Mouse (Mus musculus) C2C12 (cell line): ENCODE data around the gene Ackr3. TPM values are rescaled to one million over a fixed set of nuclear protein-coding genes. Genes with fewer than 3 reads are reported as not detected.
A peak's percentile ranks its signal among the peaks of the same experiment; 100 is the strongest.

Experiments used
- H3K27me3 ChIP-seq: one replicate; pipeline ENCODE4 v1.6.1; 2011; ENCODE audit not compliant: control insufficient read depth, insufficient read depth, insufficient read length
- H3K36me3 ChIP-seq: one replicate; pipeline ENCODE4 v1.6.1; 2011; ENCODE audit not compliant: control insufficient read depth, insufficient read depth
- H3K4me3 ChIP-seq: one replicate; pipeline ENCODE4 v1.5.1; 2011; ENCODE audit warnings: mild to moderate bottlenecking, control low read depth; ENCODE audit not compliant: poor library complexity, insufficient read depth, severe bottlenecking
- H3K79me2 ChIP-seq: one replicate; pipeline ENCODE4 v1.6.1; 2011; ENCODE audit not compliant: control insufficient read depth, insufficient read depth
- H3K79me3 ChIP-seq: one replicate; pipeline ENCODE4 v1.6.1; 2011; ENCODE audit warnings: low read depth, control low read depth
- H3ac ChIP-seq: one replicate; pipeline ENCODE3; 2011; ENCODE audit warnings: low read depth; ENCODE audit not compliant: control insufficient read depth, insufficient read length
- CEBPB ChIP-seq: IDR thresholded peaks from one replicate; pipeline ENCODE4 v1.6.1; 2011; ENCODE audit warnings: low read depth, mild to moderate bottlenecking, control low read depth, moderate library complexity
- CTCF ChIP-seq: IDR thresholded peaks from one replicate; pipeline ENCODE4 v1.5.1; 2011; ENCODE audit not compliant: control insufficient read depth, insufficient read depth, insufficient read length
- FOSL1 ChIP-seq: IDR thresholded peaks from one replicate; pipeline ENCODE4 v1.8.0; 2011; ENCODE audit warnings: mild to moderate bottlenecking, low read length; ENCODE audit not compliant: poor library complexity, insufficient read depth, severe bottlenecking
- MAX ChIP-seq: IDR thresholded peaks from one replicate; pipeline ENCODE4 v1.6.1; 2011; ENCODE audit warnings: mild to moderate bottlenecking, control low read depth
- MYOD1 ChIP-seq: IDR thresholded peaks from one replicate; pipeline ENCODE4 v1.6.1; 2011; ENCODE audit warnings: low read depth; ENCODE audit not compliant: control insufficient read depth, insufficient read length
- MYOG ChIP-seq: IDR thresholded peaks from one replicate; pipeline ENCODE4 v1.6.1; 2011; ENCODE audit not compliant: control insufficient read depth, insufficient read length; ENCODE audit errors: extremely low read depth
- USF1 ChIP-seq: IDR thresholded peaks from one replicate; pipeline ENCODE4 v1.6.1; 2011; ENCODE audit warnings: low read depth, mild to moderate bottlenecking, control low read depth, moderate library complexity
- long read RNA-seq, 2 experiments: library from polyadenylated mRNA; unstranded; transcript quantifications; one replicate each; pipeline ENCODE4 v2.0.0; 2019 to 2020
- polyA plus RNA-seq: library from polyadenylated mRNA; unstranded; fragments of >200 nt; fragmentation: generic; extraction: Trizol; gene quantifications from one replicate; pipeline ENCODE4 v1.2.1, GENCODE M21; 2012; ENCODE audit warnings: missing spikeins

Ackr3 gene
- 14.5 TPM for polyA plus RNA-seq
- long read RNA-seq, experiment 1, transcript Ackr3-201 (2 exons, 3,065 nt): major isoform, 19 of 23 reads
- long read RNA-seq, experiment 1, partial matches to known transcripts: 2 of 23 reads
- long read RNA-seq, experiment 1, other reads (novel, unspliced or antisense): 2 of 23 reads
- long read RNA-seq, experiment 2, transcript Ackr3-201 (2 exons, 3,065 nt): major isoform, 63 of 72 reads
- long read RNA-seq, experiment 2, partial matches to known transcripts: 0 of 72 reads
- long read RNA-seq, experiment 2, other reads (novel, unspliced or antisense): 9 of 72 reads

GRCm38 (mm10) chr1:90203783-90204690, at the start of gene Ackr3:
Gene Ackr3, plus strand, starts transcription at chr1:90203980.
- no peaks in the 10 kb centered on the region for H3K36me3 ChIP-seq
- H3K79me3 ChIP-seq: peaks cover 42% of the 10 kb centered on the region
- peak within 1 kb of the TSS; percentile 43 for H3K4me3 ChIP-seq
- TF ChIP-seq CEBPB: peak; percentile 32
- TF ChIP-seq MAX: no peak
- no peak for TF ChIP-seq MYOD1
- TF ChIP-seq FOSL1: no peak
- TF ChIP-seq USF1: peak; percentile 70
- no peak for TF ChIP-seq MYOG
- TF ChIP-seq CTCF: peak; percentile 63
- peak within 1 kb of the TSS; percentile 82 for H3ac ChIP-seq
- H3K27me3 ChIP-seq: no peaks in the 10 kb centered on the region
- H3K79me2 ChIP-seq: peaks cover 52% of the 10 kb centered on the region

GRCm38 (mm10) chr1:90156589-90156988, 47.2 kb upstream of the Ackr3 start:
- H3K79me3 ChIP-seq: no peaks in the 10 kb centered on the region
- H3K36me3 ChIP-seq: no peaks in the 10 kb centered on the region
- no peak overlapping the region for H3K4me3 ChIP-seq
- no peaks in the 10 kb centered on the region for H3K27me3 ChIP-seq
- TF ChIP-seq CEBPB (no peak), FOSL1 (no peak), MYOG (no peak), MYOD1 (no peak), MAX (no peak)
- H3ac ChIP-seq: no peak overlapping the region
- H3K79me2 ChIP-seq: no peaks in the 10 kb centered on the region

DNA sequence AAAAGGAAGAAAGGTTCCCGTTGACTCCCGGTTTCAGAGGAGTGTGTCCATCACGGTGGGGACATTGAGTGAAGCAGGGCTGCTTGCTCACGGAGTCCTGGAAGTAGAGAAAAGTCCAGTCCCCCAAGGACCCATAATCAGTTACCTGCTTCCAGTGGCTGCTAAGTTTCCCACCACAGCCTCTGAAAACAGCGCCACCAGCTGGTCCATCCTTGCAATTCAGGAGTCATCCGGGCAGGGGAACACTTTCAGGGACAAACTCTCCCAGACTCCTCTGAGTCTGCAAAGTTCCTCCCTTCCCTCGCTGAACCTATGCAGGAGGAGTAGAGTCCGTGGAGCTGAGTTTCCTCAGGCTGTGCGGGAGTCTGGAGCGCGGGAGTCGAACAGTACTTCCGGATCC, 43.9 kb upstream of the Ackr3 start:
- Histone ChIP-seq H3K27me3 (no peaks in the 10 kb centered on the region), H3K79me2 (no peaks in the 10 kb centered on the region), H3K79me3 (no peaks in the 10 kb centered on the region), H3K36me3 (no peaks in the 10 kb centered on the region), H3ac (no peak overlapping the region), H3K4me3 (no peak overlapping the region)
- TF ChIP-seq MAX (no peak), FOSL1 (no peak), MYOD1 (no peak), CTCF (no peak), CEBPB (no peak), USF1 (no peak), MYOG (no peak)

- no peak for TF ChIP-seq CEBPB
- peak; percentile 70 for TF ChIP-seq MYOD1
- no peaks in the 10 kb centered on the region for H3K36me3 ChIP-seq
- H3K79me2 ChIP-seq: no peaks in the 10 kb centered on the region
- H3K4me3 ChIP-seq: no peak overlapping the region
- H3K79me3 ChIP-seq: no peaks in the 10 kb centered on the region
- no peak overlapping the region for H3ac ChIP-seq
- no peaks in the 10 kb centered on the region for H3K27me3 ChIP-seq
Measured at GRCm38 (mm10) chr1:90161623-90162022, 42.2 kb upstream of the Ackr3 start.

DNA sequence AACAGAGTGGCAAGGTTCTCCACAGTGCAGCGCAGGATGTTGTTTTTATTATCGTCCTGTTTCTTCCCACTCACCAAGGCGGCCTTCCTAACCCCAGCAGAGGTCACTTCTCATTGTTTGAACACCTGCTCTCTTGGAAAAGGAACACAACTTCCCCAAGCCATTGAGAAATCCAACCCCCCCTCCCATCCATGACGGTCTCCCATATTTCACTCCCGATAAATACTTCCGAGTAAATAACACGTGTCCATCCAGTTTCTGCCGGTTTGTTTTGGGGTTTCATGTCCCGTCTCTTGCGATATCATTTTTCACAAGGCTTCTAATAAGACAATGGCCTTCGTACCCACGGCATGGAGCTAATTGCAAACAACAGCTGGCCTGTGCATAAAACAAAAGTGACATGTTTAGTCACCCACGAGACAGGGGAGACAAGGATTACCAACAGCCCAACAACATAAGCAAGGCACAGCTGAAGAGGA, 41.4 kb upstream of the Ackr3 start:
- Histone ChIP-seq H3K27me3 (no peaks in the 10 kb centered on the region), H3K4me3 (no peak overlapping the region), H3K79me3 (no peaks in the 10 kb centered on the region), H3ac (no peak overlapping the region), H3K36me3 (no peaks in the 10 kb centered on the region), H3K79me2 (no peaks in the 10 kb centered on the region)
- TF ChIP-seq USF1 (peak; percentile 53), CTCF (no peak), MYOD1 (peak; percentile 98), MAX (peak; percentile 18), CEBPB (no peak), FOSL1 (no peak), MYOG (no peak)
